Mouse (Mus musculus): ENCODE data around the gene Olfr1344.

DNA sequence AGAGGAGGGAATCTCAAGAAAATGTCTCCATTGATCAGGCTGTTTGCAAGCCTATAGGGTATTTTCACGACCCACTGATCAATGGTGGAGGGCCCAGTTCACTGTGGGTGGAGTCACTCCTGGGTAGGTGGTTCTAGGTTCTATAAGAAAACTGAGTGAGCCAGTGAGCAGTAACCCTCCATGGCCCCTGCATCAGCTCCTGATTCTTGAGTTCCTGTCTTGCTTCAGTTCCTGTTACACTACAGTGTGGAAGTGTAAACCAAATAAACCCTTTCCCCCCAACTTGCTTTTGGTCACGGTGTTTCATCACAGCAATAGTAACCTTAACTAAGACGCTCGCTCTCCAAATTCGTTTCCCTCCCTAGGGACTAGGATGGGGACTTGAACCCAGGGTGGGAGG, 49.5 kb upstream of the Olfr1344 start:
- TF ChIP-seq POLR2A (IDR thresholded peaks at IDR 0.05; ENCODE audit: insufficient read depth, low read depth, low read length) (no peak), CTCF (IDR thresholded peaks at IDR 0.05) (no peak)
